In the genomic region with DNA sequence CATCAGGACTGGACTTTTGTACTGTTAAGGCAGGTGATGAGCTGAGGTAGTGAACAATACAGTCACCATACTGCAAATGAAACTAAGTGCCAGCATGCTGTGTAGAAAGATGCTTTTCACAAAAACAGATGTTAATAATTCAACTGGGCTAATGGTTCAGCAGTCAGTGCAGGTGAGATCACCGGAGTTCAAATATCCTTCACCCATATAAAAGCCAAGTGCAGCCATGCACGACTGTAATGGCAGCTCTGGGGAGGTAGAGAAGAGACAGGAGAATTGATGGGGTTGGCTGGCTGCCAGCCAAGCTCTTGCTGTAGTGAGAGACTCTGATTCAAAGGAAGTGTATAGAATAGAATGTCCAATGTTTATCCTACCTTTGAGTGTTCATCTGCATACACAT, we compare ENCODE assay signal across 17 mouse cellular contexts.
DNase-seq lines count a peak whose midpoint lies in the region; ATAC-seq and TF ChIP-seq lines count a peak whose summit lies in the region.
"Had no signal": no experiment of that assay in that cellular context is flagged by ENCODE, and none has a peak within 500 bp of the region (broad histone marks: within the 10 kb centered on the region; RNA-seq: fewer than 3 reads in every experiment).

No protein-coding gene starts in this region.

- no peak overlapping the region for H3K27ac ChIP-seq in kidney, adult 2 months (ENCODE audit: insufficient read depth, low read depth, low read length)
- H3K27ac ChIP-seq: embryonic facial prominence, embryonic 10.5 days; forebrain, embryonic 13.5 days; hindbrain, embryonic 10.5 days had no signal

- peak; percentile 15 for ATAC-seq in Patski
- ATAC-seq: forebrain, embryonic 13.5 days; forebrain, postnatal 0 days had no signal

- H3K4me3 ChIP-seq in kidney, adult 2 months (ENCODE audit: insufficient read depth, low read depth, low read length): no peak overlapping the region
- H3K4me3 ChIP-seq: embryonic facial prominence, embryonic 10.5 days; forebrain, embryonic 13.5 days; heart, embryonic 12.5 days; hindbrain, embryonic 10.5 days had no signal

- H3K27me3 ChIP-seq in kidney, adult 2 months (replicated peaks; ENCODE audit: control insufficient read depth, insufficient read depth, low read length): no peaks in the 10 kb centered on the region
- H3K27me3 ChIP-seq in Patski: no peaks in the 10 kb centered on the region
- H3K27me3 ChIP-seq: forebrain, embryonic 13.5 days; heart, embryonic 12.5 days had no signal

- H3K36me3 ChIP-seq in kidney, adult 2 months (ENCODE audit: control insufficient read depth, insufficient read depth, low read length): no peaks in the 10 kb centered on the region
- H3K36me3 ChIP-seq: embryonic facial prominence, embryonic 10.5 days; heart, embryonic 12.5 days; hindbrain, embryonic 10.5 days had no signal

- POLR2A ChIA-PET in Patski (lab: Charles Lee): interaction anchor here (0.6 to 1.0 kb wide), 3 partner anchors 8 to 39 kb away, joined by 3 to 4 read pairs (median 3); no protein-coding TSS in a partner anchor

- intact Hi-C loops in left cerebral cortex, postnatal 4 days (cut with DNase I): no loop called here

- H3K4me1 ChIP-seq in kidney, adult 2 months (ENCODE audit: control insufficient read depth, insufficient read depth, low read length): no peaks in the 10 kb centered on the region
- H3K4me1 ChIP-seq: embryonic facial prominence, embryonic 10.5 days; forebrain, embryonic 13.5 days; heart, embryonic 12.5 days had no signal

- no peak for TF ChIP-seq CTCF in kidney, adult 2 months (conservative IDR thresholded peaks at IDR 0.05; ENCODE audit: insufficient read depth, insufficient read length, low read depth, low read length)
- no peak for TF ChIP-seq CTCF in Patski (IDR thresholded peaks at IDR 0.05)

- CTCF ChIA-PET in Patski (lab: Charles Lee): interaction anchor here (0.6 to 2.1 kb wide), 4 partner anchors 8 to 126 kb away, joined by 3 to 8 read pairs (median 4); no protein-coding TSS in a partner anchor

- peak; percentile 9 for DNase-seq in kidney, adult 2 months
- no peak for DNase-seq in kidney, adult 8-10 months
- DNase-seq in left cerebral cortex, postnatal 4 days: peak; percentile 8
- no peak for DNase-seq in left cerebral cortex, adult 9 months (ENCODE audit: low spot score in 2 of 2)
- peak; percentile 92 for DNase-seq in Patski (ENCODE audit: low read depth, low spot score)
- peak; percentile 1 to 27 for DNase-seq in kidney, postnatal 36 days
- no peak for DNase-seq in ovary, postnatal 10 days (ENCODE audit: low spot score)
- DNase-seq in left cerebral cortex, adult 11 months (ENCODE audit: low spot score): no peak
- DNase-seq: adrenal gland, adult 2 months; adrenal gland, postnatal 25 days; cerebellum, adult 2 months; forebrain, postnatal 0 days; gastrocnemius, postnatal 25 days had no signal

- in situ Hi-C loops in Patski (cut with MboI; ENCODE audit: low pct_unique_long_range_greater_than_20kb): loop anchor here (10.0 kb wide), 1 partner anchor 1094 kb away; no protein-coding TSS in a partner anchor

- no peak for TF ChIP-seq POLR2A in kidney, adult 2 months (IDR thresholded peaks at IDR 0.05; ENCODE audit: low read depth, low read length)

- 29% methylated on average over 2 of the region's 2 CpGs for WGBS in kidney, adult 2 months

Comparison
In these comparisons a context has a peak if more than half of its experiments do, and no peak if none do; other contexts are left out.
1. DNase-seq: peak in kidney, adult 2 months (single experiment), left cerebral cortex, postnatal 4 days (single experiment), Patski (single experiment) and kidney, postnatal 36 days (2 of 2); none in kidney, adult 8-10 months (0 of 2), left cerebral cortex, adult 9 months (0 of 2), ovary, postnatal 10 days (single experiment) and left cerebral cortex, adult 11 months (single experiment).